Mouse (Mus musculus) embryo, embryonic 11.5 days (tissue): Measurements from ENCODE around the gene Cfap126.
A peak's percentile ranks its signal among the peaks of the same experiment; 100 is the strongest.
"Not testable (repeated sequence)": the region's sequence is repeated elsewhere in the genome, so short reads cannot be mapped to it uniquely, and the experiment has no call there.

Experiments
- DNase-seq: peaks from one replicate; pipeline ENCODE4 v3.0.0-alpha.2; 2012; ENCODE audit warnings: low read depth, low spot score

Gene Cfap126

DNA sequence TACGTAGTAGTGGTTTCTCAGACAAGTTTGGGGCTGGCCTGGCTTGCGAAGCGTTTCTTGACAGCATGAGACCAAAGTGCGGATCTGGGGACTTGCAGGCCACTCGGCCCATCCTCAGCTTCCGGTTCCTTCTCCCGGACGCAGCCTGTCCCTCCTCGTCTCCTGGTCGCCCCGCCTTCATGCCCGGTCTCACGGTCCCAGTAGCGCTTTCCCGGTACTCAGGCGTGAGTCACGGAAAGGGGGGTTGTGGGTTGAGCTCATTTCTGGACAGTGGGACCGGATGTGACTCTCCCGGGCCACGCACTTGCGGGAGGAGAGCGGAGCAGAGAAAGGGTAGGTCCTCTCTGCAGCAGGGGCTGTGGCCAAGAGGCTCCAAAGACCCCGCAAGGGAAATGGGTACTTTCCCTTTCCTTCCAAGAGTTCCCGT, at the start of gene Cfap126:
Gene Cfap126, plus strand, starts transcription at position 46 of the 427 bp plus-strand sequence.
- no peak for DNase-seq

DNA sequence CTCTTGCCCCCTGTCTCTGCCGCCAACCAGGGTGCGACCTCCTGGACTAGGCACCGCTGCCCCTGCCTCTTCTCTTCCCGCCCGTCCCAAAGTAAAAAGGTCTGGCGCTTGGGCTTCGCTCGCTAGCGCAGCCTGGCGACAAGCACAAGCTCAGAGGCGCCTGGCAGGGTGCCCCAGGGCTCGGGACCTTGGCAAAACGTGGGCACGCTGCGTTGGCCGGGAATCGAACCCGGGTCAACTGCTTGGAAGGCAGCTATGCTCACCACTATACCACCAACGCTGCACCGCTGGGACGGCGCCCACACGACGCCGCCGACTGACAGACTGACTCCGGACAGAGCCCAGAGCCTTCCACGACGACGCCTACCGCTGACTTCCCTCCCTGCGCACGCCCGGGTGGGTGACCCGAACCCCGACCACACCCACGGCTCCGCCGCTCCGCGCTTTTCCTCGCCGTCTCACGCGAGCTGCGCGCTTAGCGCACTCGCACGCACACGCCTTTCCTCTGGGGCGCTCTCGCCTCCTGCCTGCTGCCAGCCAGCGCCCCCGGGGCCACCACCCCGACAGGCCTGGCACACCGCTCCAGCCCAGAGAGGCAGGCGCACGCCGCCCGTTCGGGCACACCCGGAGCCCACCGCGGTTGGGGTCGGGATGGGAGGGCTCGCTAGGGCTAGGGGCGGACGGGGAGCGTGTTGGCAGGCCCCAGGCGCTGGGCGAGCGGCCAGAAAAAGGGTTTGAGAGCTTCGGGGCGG, 49.1 kb upstream of the Cfap126 start, which contains the start of gene Fcgr3:
Gene Fcgr3, minus strand, starts transcription at position 445 of the 752 bp plus-strand sequence.
- DNase-seq: peak; percentile 79

DNA sequence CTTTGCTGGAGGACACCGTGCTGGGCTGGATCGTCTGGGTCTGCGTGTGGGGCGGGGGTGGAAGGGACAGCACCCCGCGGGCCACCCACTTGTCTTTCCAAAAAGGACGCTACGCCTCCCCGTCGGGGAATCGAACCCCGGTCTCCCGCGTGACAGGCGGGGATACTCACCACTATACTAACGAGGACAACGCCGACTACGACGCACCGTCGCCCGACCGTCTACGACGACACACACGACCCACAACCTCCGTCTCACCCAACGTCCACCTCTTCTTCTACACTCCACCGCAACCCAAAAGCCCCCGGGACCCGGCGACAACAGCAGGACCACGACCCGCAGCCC, 48.5 kb upstream of the Cfap126 start:
- DNase-seq: not testable (repeated sequence)

DNA sequence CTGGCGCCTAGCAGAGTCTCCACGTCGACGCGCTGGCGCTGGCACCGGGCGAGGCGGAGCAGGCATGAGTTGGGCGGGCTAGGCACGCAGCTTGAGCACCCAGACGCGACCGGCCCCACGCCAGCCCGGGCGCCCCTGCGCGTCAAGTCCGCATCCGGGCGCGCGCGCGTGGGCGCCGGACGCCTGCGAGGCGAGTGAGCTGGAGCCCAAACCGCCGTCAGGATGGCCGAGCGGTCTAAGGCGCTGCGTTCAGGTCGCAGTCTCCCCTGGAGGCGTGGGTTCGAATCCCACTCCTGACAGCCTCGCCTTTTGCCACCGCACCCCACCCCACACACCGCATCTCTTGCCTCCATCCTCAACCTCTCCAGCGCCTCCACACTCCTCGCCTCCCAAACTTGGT, 48.0 kb upstream of the Cfap126 start:
- not testable (repeated sequence) for DNase-seq

DNA sequence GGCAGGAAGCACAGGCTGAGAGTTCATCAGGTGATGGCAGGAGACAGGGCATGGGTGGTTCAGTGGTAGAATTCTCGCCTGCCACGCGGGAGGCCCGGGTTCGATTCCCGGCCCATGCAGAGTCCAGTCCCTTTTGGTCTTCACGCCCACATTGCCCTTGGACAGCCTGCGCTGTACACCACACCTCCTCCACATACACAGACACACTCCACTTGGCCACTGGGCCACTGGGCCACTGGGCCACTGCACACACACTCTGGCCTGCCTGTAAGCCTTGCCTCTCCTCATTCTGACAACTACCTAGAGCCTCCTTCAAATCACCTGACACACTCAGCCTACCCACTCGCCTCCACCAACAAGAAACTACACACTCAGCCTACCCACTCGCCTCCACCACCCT, 47.1 kb upstream of the Cfap126 start:
- not testable (repeated sequence) for DNase-seq

DNA sequence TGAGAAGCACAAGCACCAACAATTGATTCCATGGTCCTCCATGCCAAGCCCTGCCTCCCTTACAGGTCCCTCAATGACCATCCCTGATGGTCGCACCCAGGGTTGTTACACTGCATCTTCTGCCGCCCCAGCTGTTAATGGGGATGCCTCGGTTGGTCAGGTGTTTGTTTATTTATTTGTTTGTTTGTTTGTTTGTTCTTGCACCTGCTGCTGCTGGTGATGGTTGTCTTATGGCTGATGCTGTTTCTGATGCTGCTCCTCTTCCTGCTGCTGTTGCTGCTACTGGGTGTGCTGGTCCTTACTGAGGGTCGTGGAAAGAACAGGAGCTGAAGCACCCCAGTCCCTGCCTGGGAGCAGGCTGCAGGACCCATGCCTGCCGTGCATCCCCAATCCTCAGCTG, 45.8 kb upstream of the Cfap126 start:
- DNase-seq: not testable (repeated sequence)

DNA sequence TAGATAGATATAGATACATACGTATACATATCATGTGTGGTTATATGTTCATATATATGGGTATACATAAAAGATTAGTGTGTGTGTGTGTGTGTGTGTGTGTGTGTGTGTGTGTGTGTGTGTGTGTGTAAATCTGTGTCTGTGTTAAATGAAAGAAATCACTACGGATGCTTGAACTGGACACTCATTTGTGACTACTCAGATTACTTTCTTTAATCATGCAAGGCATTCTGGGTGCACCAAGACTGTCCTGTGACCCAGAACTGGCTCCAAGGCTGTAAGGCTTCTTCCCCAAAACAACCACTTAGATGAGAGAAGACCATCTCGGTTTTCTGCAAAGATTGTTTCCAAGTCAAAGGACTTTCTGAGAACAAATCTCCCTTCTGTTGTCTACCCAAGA, 44.2 kb upstream of the Cfap126 start:
- not testable (repeated sequence) for DNase-seq

DNA sequence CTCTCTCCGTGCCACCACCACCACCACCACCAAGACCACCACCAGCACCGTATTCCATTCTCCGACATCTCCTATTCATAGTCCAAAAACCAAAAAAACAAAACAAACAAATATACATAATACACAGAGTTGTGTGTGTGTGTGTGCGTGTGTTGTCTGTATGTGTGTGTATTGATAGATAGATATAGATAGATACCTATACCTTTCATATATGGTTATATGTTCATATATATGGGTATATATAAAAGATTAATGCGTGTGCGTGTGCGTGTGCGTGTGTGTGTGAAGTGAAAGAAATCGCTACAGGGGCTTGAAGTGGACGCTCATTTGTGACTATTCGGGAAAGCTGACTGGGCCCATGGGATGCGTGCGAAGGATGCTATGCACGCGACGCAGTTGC, 42.8 kb upstream of the Cfap126 start:
- DNase-seq: not testable (repeated sequence)

DNA sequence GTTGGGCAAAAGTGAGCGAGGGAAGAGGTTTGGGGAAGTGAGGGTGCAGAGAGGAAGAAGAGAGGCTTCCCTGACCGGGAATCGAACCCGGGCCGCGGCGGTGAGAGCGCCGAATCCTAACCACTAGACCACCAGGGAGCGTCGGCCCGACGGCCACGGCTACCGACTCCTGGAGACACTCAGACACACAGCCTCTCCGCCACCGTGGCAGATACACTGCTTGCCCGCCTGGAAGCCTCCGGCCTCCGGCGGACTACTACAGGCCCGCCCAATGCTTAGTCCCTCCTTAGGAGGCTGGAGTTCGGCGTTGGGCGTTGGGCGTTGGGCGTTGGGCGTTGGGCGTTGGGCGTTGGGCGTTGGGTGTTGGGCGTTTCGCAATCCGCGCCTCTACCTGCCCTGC, 42.0 kb upstream of the Cfap126 start:
- not testable (repeated sequence) for DNase-seq

DNA sequence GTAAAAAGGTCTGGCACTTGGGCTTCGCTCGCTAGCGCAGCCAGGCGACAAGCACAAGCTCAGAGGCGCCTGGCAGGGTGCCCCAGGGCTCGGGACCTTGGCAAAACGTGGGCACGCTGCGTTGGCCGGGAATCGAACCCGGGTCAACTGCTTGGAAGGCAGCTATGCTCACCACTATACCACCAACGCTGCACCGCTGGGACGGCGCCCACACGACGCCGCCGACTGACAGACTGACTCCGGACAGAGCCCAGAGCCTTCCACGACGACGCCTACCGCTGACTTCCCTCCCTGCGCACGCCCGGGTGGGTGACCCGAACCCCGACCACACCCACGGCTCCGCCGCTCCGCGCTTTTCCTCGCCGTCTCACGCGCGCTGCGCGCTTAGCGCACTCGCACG, 41.5 kb upstream of the Cfap126 start:
- not testable (repeated sequence) for DNase-seq

DNA sequence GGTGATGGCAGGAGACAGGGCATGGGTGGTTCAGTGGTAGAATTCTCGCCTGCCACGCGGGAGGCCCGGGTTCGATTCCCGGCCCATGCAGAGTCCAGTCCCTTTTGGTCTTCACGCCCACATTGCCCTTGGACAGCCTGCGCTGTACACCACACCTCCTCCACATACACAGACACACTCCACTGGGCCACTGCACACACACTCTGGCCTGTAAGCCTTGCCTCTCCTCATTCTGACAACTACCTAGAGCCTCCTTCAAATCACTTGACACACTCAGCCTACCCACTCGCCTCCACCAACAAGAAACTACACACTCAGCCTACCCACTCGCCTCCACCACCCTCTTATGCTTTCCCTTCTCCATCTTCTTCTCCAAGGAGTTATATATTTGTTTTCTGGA, 39.4 kb upstream of the Cfap126 start:
- peak; percentile 47 for DNase-seq

DNA sequence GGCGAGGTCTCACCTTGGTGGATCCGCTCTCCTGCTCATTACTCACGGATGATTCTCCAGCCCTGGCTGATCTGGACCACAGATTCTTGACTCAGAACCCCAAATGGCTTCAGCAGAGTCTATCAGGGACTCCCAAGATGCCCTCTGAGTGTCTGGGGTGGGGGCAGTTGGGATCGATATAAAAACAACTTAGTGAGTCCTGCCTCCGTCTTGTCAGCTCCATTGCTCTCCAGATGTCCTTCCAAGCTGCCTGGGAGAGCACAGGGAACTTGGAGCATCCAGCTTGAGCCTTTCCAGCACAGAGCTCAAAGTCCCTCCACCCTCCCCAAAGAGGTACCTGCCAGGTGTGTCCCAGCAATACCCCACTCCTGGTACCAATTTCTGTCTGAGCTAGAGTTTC, 37.5 kb upstream of the Cfap126 start:
- not testable (repeated sequence) for DNase-seq

DNA sequence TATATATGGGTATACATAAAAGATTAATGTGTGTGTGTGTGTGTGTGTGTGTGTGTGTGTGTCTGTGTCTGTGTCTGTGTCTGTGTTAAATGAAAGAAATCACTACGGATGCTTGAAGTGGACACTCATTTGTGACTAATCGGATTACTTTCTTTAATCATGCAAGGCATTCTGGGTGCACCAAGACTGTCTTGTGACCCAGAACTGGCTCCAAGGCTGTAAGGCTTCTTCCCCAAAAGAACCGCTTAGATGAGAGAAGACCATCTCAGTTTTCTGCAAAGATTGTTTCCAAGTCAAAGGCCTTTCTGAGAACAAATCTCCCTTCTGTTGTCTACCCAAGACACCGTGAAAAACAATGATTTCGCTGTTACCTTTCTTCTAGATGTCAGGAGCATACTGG, 36.5 kb upstream of the Cfap126 start:
- not testable (repeated sequence) for DNase-seq

DNA sequence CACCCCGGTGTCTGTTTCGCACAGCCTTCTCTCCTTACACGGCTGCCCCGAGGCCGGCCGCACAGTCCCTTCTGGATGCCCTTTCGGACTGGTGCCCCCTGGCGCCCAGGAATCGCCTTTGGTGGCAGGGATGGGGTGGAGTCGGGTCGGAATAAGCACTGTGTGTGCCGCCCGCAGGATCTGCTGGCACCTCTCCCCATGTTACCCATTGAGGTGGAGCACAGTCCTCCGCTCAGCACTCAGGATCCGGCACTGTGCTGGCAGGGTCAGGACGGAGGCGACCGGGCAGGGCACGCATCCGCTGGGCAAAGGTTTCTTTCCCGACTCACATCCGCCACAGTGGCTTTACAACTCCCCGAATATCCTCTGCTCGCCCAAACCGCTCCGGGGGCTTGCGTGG, 35.8 kb upstream of the Cfap126 start:
- not testable (repeated sequence) for DNase-seq

DNA sequence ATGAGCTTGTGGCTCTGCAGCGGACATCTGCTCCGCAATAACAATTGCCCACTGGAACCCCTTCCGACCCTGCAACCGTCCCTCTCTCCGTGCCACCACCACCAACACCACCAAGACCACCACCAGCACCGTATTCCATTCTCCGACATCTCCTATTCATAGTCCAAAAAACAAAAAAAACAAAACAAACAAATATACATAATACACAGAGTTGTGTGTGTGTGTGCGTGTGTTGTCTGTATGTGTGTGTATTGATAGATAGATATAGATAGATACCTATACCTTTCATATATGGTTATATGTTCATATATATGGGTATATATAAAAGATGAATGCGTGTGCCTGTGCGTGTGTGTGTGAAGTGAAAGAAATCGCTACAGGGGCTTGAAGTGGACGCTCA, 35.3 kb upstream of the Cfap126 start:
- DNase-seq: not testable (repeated sequence)

DNA sequence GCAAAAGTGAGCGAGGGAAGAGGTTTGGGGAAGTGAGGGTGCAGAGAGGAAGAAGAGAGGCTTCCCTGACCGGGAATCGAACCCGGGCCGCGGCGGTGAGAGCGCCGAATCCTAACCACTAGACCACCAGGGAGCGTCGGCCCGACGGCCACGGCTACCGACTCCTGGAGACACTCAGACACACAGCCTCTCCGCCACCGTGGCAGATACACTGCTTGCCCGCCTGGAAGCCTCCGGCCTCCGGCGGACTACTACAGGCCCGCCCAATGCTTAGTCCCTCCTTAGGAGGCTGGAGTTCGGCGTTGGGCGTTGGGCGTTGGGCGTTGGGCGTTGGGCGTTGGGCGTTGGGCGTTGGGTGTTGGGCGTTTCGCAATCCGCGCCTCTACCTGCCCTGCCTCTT, 34.4 kb upstream of the Cfap126 start:
- DNase-seq: not testable (repeated sequence)

DNA sequence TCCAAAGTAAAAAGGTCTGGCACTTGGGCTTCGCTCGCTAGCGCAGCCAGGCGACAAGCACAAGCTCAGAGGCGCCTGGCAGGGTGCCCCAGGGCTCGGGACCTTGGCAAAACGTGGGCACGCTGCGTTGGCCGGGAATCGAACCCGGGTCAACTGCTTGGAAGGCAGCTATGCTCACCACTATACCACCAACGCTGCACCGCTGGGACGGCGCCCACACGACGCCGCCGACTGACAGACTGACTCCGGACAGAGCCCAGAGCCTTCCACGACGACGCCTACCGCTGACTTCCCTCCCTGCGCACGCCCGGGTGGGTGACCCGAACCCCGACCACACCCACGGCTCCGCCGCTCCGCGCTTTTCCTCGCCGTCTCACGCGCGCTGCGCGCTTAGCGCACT, 33.9 kb upstream of the Cfap126 start:
- DNase-seq: not testable (repeated sequence)

DNA sequence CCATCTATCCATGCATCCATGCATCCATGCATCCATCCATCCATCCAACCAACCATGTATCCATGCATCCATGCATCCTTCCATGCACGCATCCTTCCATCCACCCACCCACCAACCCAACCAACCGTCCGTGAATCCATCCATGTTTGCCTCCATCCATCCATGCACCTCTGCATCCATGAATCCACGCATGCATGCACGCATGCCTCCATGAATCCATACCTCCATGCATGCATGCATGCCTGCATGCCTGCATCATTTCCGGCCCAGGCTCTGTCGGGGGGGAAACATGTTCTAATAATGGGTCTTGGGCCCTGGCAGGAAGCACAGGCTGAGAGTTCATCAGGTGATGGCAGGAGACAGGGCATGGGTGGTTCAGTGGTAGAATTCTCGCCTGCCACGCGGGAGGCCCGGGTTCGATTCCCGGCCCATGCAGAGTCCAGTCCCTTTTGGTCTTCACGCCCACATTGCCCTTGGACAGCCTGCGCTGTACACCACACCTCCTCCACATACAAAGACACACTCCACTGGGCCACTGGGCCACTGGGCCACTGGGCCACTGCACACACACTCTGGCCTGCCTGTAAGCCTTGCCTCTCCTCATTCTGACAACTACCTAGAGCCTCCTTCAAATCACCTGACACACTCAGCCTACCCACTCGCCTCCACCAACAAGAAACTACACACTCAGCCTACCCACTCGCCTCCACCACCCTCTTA, 32.0 kb upstream of the Cfap126 start:
- DNase-seq: not testable (repeated sequence)

DNA sequence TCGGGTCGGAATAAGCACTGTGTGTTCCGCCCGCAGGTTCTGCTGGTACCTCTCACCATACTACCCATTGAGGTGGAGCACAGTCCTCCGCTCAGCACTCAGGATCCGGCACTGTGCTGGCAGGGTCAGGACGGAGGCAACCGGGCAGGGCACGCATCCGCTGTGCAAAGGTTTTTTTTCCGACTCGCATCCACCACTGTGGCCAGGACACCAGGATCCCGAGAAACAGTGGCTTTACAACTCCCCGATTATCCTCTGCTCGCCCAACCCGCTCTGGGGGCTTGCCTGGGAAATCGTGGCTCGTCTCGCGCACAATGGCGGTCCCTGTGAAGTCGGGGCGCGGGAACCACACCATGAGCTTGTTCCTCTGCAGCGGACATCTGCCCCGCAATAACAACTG, 28.0 kb upstream of the Cfap126 start:
- DNase-seq: no peak

DNA sequence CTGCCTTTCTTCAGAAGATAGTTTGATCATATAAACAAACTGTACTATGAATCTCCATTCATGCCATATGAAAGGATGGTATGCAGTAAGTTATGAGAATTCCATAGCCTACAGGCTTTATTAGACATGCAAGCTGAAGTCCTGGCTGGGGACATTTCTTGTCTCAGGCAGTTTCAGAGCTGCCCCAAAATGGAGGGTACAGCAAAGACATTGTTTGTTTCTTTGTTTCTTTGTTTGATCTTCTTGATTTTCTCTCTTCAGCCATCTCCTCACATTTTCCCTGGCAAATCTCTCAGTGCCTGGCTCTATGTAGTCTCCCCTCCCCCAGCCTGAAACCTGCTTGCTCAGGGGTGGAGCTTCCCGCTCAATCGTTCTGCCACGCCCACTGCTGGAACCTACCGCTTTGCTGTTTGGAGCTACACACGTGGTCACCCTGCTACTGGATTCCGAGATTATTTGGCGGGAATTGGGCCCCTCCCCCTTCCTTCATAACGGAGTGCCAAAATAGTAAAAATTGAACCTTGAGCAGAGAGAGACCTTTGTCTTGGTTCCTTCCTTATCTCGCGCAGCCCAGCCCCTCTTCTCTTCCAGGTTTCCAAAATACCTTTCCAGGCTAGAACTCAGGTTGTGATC, 25.4 kb upstream of the Cfap126 start:
- DNase-seq: not testable (repeated sequence)

DNA sequence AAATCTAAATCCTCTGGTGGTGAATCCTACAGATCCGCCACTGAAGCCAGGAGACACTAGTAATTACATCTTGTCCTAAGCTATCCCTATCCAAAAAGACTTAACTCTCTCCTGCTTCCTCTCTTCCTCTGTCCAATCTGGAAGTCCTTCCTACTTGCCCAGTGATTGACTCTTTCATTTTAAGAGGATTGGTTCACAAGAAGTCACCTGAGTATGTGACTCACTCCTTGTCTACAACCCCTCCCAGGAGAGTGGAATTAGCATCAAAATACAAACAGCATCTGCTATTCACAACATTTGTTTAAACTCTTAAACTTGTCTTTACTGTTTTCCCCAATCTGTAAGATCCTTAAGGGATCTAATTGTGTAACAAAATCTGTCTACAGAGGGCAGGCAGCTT, 23.8 kb upstream of the Cfap126 start:
- DNase-seq: no peak

DNA sequence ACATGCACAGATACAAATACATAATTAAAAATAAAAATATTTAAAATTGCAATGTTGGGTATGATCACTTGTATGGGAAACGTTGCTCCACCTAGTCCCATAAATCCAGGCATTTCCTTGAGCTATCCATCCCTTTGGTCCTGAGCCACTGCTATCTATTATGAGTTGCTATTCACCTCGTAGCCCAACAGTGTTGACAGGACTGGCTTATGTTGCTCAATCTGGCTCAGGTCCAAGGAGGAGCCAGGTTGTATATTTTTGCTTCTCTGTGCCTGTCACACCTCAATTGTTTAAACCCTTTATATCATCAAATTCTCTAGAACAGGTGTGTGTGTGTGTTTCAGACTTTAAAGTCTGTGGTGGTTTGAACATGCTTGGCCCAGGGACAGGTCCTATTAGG, 23.0 kb upstream of the Cfap126 start:
- DNase-seq: no peak

DNA sequence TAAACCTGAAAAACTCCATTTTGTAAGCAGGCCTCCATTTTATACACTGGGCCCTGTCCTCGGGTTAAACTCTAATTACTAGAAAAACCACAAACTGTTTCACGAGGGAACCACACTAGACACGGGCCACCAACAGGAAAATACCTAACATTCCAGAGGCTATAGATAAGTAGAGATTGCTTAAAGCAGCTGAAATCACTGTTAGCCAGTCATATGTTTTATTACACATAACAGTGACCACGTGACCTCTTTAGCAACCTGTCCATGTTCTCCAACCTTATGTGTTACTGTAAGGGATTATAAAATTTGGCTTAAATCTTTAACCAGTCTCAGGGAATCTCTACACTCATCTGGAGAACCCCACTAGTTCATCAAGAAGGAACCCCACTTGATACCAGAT, 19.3 kb upstream of the Cfap126 start:
- DNase-seq: no peak
